Mouse (Mus musculus): Measurements from ENCODE around the gene Vangl2. TPM values are rescaled to one million over a fixed set of nuclear protein-coding genes. Genes with fewer than 3 reads are reported as not detected.
A peak's percentile ranks its signal among the peaks of the same experiment; 100 is the strongest.

Gene Vangl2
- total RNA-seq, 2 experiments from 2014 or later, result 4.3 to 5.9 TPM

- intact Hi-C loops (cut with DNase I), result loop anchor here (2.0 to 10.0 kb wide), 6 partner anchors 36 to 448 kb away; partner anchors contain the start of genes Copa, Ncstn and Pex19
- no peak for DNase-seq
These were observed 18.2 kb upstream of the Vangl2 start for GRCm38 (mm10) chr1:172046410-172046809.

GRCm38 (mm10) chr1:172029914-172030313 is 1.7 kb upstream of the Vangl2 start:
- DNase-seq, result no peak
- intact Hi-C loops (cut with DNase I), result no loop called here

- intact Hi-C loops (cut with DNase I), result no loop called here
- DNase-seq, result no peak
These were observed 488 bp downstream of the Vangl2 start for GRCm38 (mm10) chr1:172027809-172028102.

- intact Hi-C loops (cut with DNase I), result no loop called here
These were observed 1.0 kb downstream of the Vangl2 start for GRCm38 (mm10) chr1:172027010-172027808.

GRCm38 (mm10) chr1:172026201-172026901 is 1.9 kb downstream of the Vangl2 start:
- peak in 1 of 2 experiments; percentile 32 for DNase-seq
- intact Hi-C loops (cut with DNase I), result no loop called here

More at GRCm38 (mm10) chr1:172027010-172027808, 1.0 kb downstream of the Vangl2 start:
- peak; percentile 96 for DNase-seq

GRCm38 (mm10) chr1:172025201-172025904 is 2.9 kb downstream of the Vangl2 start:
- no peak for DNase-seq
- intact Hi-C loops (cut with DNase I), result no loop called here

GRCm38 (mm10) chr1:172024140-172024895 is 3.9 kb downstream of the Vangl2 start:
- intact Hi-C loops (cut with DNase I), result no loop called here
- DNase-seq, result no peak

GRCm38 (mm10) chr1:172019863-172020521 is 8.3 kb downstream of the Vangl2 start:
- DNase-seq, result no peak

GRCm38 (mm10) chr1:172019339-172019738 is 8.9 kb downstream of the Vangl2 start:
- DNase-seq, result no peak
- intact Hi-C loops (cut with DNase I), result no loop called here

More at GRCm38 (mm10) chr1:172019863-172020521, 8.3 kb downstream of the Vangl2 start:
- intact Hi-C loops (cut with DNase I), result no loop called here

GRCm38 (mm10) chr1:172018336-172019311 is 9.6 kb downstream of the Vangl2 start:
- intact Hi-C loops (cut with DNase I), result no loop called here
- no peak for DNase-seq

GRCm38 (mm10) chr1:172017517-172018070 is 10.7 kb downstream of the Vangl2 start:
- intact Hi-C loops (cut with DNase I), result no loop called here

GRCm38 (mm10) chr1:172016660-172017516 is 11.4 kb downstream of the Vangl2 start:
- intact Hi-C loops (cut with DNase I), result no loop called here
- no peak for DNase-seq

More at GRCm38 (mm10) chr1:172017517-172018070, 10.7 kb downstream of the Vangl2 start:
- DNase-seq, result no peak

GRCm38 (mm10) chr1:172016031-172016430 is 12.2 kb downstream of the Vangl2 start:
- intact Hi-C loops (cut with DNase I), result no loop called here
- DNase-seq, result no peak

GRCm38 (mm10) chr1:172015312-172015939 is 12.8 kb downstream of the Vangl2 start:
- no peak for DNase-seq
- intact Hi-C loops (cut with DNase I), result no loop called here

GRCm38 (mm10) chr1:172014771-172015170 is 13.5 kb downstream of the Vangl2 start:
- no peak for DNase-seq
- intact Hi-C loops (cut with DNase I), result no loop called here

GRCm38 (mm10) chr1:172012030-172012429 is 16.2 kb downstream of the Vangl2 start:
- peak; percentile 58 to 80 for DNase-seq
- intact Hi-C loops (cut with DNase I), result no loop called here

Data from heart, postnatal 14 days (tissue).